Mouse (Mus musculus): Measurements from ENCODE around the gene Abca3. TPM values are rescaled to one million over a fixed set of nuclear protein-coding genes. Genes with fewer than 3 reads are reported as not detected.

Gene Abca3
- total RNA-seq (2018; cell fraction: chromatin; rRNA removed), result 100 to 1,000 TPM in 6 of 26 experiments, 10 to 100 TPM in 20; 19.8 to 111 (median 79.7) TPM
- total RNA-seq (2018; cell fraction: cytosol; rRNA removed), result 10 to 100 TPM; 24.0 to 64.5 (median 43.3) TPM
- 100 to 1,000 TPM in 3 of 26 experiments, 10 to 100 TPM in 23; 39.4 to 114 (median 81.4) TPM for total RNA-seq (2018; cell fraction: nucleus; rRNA removed)
- polyA plus RNA-seq (2018), result 26.0 to 44.3 TPM (median 31.7 TPM) in 3 replicates

DNA sequence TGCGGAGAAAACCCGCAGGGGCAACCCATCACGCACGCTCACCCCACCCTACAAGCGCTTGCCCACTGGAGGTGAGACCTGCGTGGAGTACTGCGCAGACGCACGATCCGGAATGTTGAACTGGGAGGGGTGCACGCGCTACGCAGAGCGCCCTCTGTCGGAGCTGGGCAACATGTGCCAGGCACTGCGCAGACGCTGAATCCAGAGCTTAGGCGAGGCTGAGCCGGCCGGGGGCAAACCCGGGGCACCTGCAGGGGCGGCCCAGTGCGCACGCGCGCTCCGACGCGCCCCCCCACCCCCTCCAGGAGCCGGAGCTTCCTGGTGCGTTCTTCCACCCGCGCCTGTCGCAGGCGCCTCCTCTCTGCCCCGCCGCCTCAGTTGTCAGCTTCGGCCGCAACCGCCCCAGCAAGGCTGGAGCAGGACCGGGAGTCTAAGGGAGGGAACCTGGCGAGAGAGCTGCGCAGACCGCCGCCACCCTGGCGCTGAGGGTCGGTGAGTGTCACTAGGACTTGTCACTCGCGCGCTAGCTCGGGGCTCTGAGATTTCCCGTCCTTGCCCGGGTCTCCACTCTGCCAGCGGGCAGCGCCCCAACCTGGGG lies at the start of gene Abca3:
TSS of gene Abca3 (plus strand) at position 191 of the 598 bp plus-strand sequence.
- peak within 1 kb of the TSS; percentile 49 for H3K4me3 ChIP-seq (ENCODE audit: inconsistent target)
- H3K27ac ChIP-seq, result peak within 1 kb of the TSS; percentile 67
- H3K36me3 ChIP-seq (ENCODE audit: inconsistent target), result no peaks in the 10 kb centered on the region
- H3K79me2 ChIP-seq (ENCODE audit: inconsistent target), result peaks cover 47% of the 10 kb centered on the region
- 1% methylated on average over 55 of the region's 55 CpGs for WGBS (ENCODE audit: missing documents)

DNA sequence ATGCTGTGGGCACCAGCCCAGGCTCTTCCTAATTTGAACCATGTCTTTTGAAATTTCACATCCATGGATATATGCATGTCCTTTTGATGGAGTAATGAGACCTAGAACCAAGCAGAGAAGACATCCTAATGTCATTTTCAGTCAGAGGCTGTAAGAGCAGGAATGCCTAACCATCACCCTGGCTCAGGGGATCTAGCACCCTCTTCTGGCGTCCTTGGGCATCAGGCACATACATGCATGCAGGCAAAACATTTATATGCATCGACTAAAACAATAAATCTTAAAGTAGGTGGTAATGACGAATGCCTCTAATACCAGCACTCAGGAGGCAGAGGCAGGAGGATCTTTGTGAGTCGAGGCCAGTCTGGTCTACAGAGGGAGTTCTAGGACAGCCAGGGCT lies 44.2 kb upstream of the Abca3 start:
- Histone ChIP-seq H3K79me2 (ENCODE audit: inconsistent target) (no peaks in the 10 kb centered on the region), H3K4me3 (ENCODE audit: inconsistent target) (no peak overlapping the region), H3K36me3 (ENCODE audit: inconsistent target) (no peaks in the 10 kb centered on the region), H3K27ac (no peak overlapping the region)
- WGBS (ENCODE audit: missing documents), result 14% methylated on average over 4 of the region's 4 CpGs

DNA sequence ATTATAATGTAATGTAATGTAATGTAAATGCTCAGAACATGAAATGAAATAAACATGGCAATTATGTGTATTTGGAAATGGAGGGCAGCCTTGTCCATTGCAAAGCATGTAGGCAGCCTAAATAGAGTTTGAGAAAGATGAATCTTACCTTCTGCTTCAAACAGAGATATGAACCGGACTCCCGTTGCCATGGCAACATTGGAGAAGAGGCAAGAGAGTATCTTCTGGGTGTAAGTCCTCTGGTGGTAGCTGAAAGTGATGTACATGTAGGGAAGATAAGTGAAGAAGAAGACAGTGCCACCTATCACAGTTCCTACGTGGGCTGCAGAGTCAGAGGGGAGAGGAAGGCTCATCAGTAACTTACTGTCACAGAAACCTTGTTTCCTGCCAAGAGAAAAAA lies 30.9 kb upstream of the Abca3 start:
- H3K36me3 ChIP-seq (ENCODE audit: inconsistent target), result no peaks in the 10 kb centered on the region
- no peaks in the 10 kb centered on the region for H3K79me2 ChIP-seq (ENCODE audit: inconsistent target)
- H3K27ac ChIP-seq, result no peak overlapping the region
- 91% methylated on average over 3 of the region's 3 CpGs for WGBS (ENCODE audit: missing documents)
- H3K4me3 ChIP-seq (ENCODE audit: inconsistent target), result no peak overlapping the region

DNA sequence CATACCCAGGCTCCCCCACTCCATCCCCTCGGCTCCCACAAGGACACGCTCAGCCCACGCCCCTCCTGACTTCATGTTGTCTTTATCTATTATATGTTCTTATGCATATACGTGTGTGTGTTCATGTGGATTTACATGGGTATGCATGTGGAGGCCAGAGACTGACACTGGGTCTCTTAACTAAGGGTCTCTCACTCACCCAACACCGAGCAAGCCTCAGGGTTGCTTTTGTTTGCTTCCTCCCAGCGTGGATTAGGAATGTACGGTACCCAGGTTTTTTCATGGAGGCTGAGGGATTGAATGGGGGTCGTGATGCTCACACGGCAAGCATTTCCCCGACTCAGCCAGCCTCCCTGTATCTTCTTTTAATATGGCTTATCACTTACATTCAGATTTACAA lies 26.7 kb upstream of the Abca3 start:
- 88% methylated on average over 10 of the region's 10 CpGs for WGBS (ENCODE audit: missing documents)
- Histone ChIP-seq H3K4me3 (ENCODE audit: inconsistent target) (no peak overlapping the region), H3K36me3 (ENCODE audit: inconsistent target) (no peaks in the 10 kb centered on the region), H3K79me2 (ENCODE audit: inconsistent target) (no peaks in the 10 kb centered on the region), H3K27ac (no peak overlapping the region)

DNA sequence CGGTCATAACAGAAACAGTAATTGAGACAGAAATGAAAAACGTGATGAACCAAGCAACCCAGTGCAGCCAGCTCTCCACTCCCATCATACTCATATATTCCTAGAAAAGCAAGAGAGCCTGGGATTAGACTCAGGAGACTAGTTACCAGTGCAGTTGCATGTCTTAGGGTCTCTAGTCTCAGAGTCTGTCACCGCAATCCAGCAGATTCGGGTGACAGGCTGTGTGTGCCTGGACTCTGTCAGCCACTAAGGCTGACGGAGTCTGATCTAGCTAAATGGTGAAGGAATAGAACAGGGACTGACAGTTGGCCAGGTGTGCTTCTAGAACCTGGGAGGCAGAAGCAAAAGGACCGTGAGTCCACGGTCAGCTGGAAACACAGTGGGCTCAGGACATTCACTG lies 24.1 kb upstream of the Abca3 start:
- no peak overlapping the region for H3K4me3 ChIP-seq (ENCODE audit: inconsistent target)
- no peaks in the 10 kb centered on the region for H3K79me2 ChIP-seq (ENCODE audit: inconsistent target)
- no peak overlapping the region for H3K27ac ChIP-seq
- H3K36me3 ChIP-seq (ENCODE audit: inconsistent target), result no peaks in the 10 kb centered on the region
- WGBS (ENCODE audit: missing documents), result 90% methylated on average over 7 of the region's 7 CpGs

DNA sequence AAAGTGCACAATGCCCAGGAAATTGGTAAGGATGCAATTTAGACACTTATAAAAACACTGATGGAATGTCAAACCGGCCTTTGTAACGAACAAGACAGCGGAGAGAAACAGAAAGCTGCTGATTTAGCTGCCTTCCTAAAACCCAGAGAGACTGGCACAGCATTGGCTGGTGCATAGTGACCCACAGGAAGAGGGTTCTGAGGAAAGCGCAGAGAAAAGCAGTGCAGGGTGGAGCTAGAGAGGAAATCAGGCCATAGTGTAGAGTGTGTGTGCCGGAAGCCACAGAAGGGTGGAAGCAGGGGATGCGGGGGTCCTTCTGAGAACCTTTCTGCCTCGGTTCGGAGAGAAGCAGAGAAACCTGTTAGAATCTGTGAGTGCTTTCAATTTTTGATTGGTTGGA lies 7.1 kb upstream of the Abca3 start:
- Histone ChIP-seq H3K27ac (peak overlapping the region; percentile 71), H3K4me3 (ENCODE audit: inconsistent target) (peak overlapping the region; percentile 49)
- 2% methylated on average over 8 of the region's 8 CpGs for WGBS (ENCODE audit: missing documents)

DNA sequence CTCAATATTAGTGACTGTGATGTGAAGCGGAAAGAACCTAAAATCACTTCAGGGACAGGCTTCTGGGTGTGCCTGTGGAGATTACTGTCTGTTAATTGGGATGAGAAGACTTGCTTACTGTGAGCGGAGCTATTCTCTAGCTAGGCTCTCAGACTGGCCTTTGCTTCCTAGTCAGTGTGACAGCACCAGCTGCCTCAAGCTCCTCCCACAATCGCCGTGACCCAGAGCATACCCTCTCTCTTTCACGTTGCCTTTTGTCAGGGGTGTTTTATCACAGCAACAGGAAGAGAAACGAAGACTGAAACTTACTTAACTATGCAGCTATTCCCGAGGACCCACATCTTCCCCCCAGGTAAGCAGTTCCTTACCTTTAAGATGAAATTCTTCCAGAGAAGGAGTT lies 4.9 kb upstream of the Abca3 start:
- Histone ChIP-seq H3K4me3 (ENCODE audit: inconsistent target) (no peak overlapping the region), H3K79me2 (ENCODE audit: inconsistent target) (peaks cover 13% of the 10 kb centered on the region; the same call in 1 of the 2 replicates), H3K36me3 (ENCODE audit: inconsistent target) (no peaks in the 10 kb centered on the region), H3K27ac (no peak overlapping the region)
- 74% methylated on average over 7 of the region's 7 CpGs for WGBS (ENCODE audit: missing documents)

More for the DNA sequence above, 7.1 kb upstream of the Abca3 start:
- Histone ChIP-seq H3K36me3 (ENCODE audit: inconsistent target) (no peaks in the 10 kb centered on the region), H3K79me2 (ENCODE audit: inconsistent target) (peaks cover 13% of the 10 kb centered on the region; the same call in 1 of the 2 replicates)

DNA sequence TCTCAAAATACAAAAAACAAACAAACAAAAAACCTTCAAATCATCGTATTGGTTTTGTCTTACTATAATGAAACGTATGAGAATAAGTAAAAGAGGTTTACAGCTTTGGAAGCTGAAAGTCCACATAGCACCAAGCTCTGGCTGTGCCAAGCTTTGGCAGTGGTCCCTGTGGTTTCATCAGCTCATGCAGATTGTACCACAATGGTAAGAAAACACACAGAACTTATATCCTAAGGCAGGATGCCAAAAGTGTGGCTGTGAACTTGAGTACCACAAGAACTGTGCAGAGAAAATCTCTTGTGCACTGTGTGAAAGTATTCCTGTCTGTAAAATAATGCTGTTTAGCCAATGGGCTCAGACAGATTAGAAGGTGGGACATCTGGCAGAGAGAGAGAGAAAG lies 2.6 kb upstream of the Abca3 start:
- no peak overlapping the region for H3K4me3 ChIP-seq (ENCODE audit: inconsistent target)
- WGBS (ENCODE audit: missing documents), result 10% methylated on average over 2 of the region's 2 CpGs
- no peak overlapping the region for H3K27ac ChIP-seq
- H3K36me3 ChIP-seq (ENCODE audit: inconsistent target), result no peaks in the 10 kb centered on the region
- peaks cover 32% of the 10 kb centered on the region for H3K79me2 ChIP-seq (ENCODE audit: inconsistent target)

DNA sequence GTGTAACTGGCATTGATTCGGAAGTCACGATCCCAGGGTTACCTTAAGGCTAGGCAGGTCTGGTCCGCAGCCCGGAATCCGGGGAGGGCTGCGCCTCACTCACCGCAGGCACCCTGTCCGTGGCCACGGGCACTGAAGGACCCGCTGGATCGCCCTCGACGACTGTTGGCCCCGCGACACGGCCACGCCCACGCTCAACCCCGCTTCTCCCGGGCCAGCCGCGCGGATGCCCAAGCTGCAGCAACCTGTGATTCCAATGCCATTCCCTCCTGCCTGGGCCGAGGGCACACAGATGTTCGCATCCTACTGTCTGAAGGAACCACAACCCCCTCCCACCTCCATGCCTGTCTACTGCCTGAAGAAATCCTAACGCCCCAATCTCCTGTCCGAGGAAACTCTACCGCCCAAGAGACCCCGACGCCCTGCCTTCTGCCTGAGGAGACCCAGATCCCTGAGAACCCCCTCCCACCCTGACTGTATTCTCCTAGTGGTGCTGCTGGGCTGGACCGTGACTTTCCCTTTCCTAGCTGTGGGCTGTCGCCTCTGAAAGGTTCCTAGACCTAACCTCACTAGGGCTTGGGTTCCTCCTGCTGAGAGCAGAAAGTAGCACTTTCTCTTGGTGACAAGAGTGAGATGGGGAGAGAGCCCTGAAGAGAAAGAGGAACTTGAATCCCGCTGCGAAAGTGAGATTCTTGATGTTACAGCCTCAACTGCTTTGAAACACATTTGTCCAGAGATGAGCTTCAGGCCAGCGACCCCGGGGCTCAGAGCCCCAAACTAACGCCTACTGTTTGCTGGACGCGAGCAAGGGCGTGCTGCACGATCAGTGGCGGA lies 607 bp upstream of the Abca3 start, which contains the start of gene Abca17:
TSS of gene Abca17 (minus strand) at position 143 of the 834 bp plus-strand sequence.
- Histone ChIP-seq H3K4me3 (ENCODE audit: inconsistent target) (peak within 1 kb of the TSS; percentile 49), H3K79me2 (ENCODE audit: inconsistent target) (peaks cover 39% of the 10 kb centered on the region), H3K27ac (peak within 1 kb of the TSS; percentile 67), H3K36me3 (ENCODE audit: inconsistent target) (no peaks in the 10 kb centered on the region)
- WGBS (ENCODE audit: missing documents), result 3% methylated on average over 41 of the region's 42 CpGs

DNA sequence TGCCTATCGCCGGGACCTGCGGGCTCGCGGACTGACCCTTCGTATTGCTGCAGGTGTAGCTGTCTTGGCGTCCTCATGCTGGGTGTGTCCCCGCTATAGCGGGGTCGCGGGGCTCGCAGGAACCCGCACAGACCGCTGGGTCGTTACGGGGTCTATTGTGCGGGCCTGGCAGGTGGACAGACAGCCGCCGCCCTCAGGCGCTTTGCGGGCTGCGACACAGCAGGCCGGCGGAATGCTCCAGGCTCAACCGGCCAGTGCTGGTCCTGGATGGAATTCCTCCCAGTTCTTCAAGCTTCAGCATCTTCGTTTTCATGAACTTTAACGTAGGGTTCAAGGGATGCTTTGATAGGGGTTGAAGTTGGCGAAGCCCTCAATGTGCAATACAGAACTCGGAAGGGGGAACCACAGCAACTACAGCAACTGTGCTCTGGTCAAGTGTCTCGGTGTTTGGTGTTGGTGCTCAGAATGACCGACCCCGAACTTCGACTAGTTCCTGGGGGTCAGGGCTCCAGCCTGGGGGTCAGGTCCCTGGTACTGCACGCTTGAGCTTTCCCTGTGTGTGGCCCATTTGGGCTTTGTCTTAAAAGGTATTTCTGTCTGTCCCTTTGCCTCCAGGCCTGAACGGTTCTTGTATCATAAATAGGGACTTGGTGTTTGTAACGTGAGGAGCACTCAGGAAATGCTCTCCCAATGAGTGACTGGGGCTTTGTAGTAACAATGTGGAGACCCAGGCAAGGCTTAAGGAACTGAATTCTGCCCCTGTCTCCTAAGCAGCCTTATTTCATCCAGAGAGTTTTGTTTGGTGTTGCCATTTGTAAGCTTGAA lies 832 bp downstream of the Abca3 start:
- 3% methylated on average over 36 of the region's 36 CpGs for WGBS (ENCODE audit: missing documents)
- peak overlapping the region; percentile 43; the same call in 1 of the 2 replicates for H3K27ac ChIP-seq

DNA sequence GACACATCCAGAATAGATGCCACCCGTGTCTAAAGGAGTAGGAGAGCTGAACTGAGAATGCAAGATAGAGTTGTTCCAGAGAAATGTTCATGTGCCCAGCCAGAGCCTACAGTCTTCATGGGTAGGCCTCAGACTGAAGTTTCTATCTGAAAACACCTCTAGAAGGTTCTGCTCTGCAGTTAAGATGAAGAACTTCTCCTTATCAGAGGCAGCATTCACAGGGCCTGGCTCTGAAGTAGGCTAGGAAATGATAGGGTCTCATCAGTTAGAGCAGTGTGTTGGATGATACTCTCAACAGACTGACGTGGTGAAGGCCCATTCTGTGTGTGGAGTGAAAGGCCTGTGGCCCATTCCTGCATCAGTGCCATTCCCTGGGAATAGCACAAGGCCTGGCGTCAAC lies 2.2 kb downstream of the Abca3 start:
- Histone ChIP-seq H3K79me2 (ENCODE audit: inconsistent target) (peaks cover 68% of the 10 kb centered on the region), H3K27ac (no peak overlapping the region), H3K36me3 (ENCODE audit: inconsistent target) (peaks cover 10% of the 10 kb centered on the region; the same call in 1 of the 2 replicates), H3K4me3 (ENCODE audit: inconsistent target) (no peak overlapping the region)
- 94% methylated on average over 3 of the region's 3 CpGs for WGBS (ENCODE audit: missing documents)

More for the DNA sequence above, 832 bp downstream of the Abca3 start:
- Histone ChIP-seq H3K4me3 (ENCODE audit: inconsistent target) (peak overlapping the region; percentile 49), H3K36me3 (ENCODE audit: inconsistent target) (peaks cover 2% of the 10 kb centered on the region; the same call in 1 of the 2 replicates), H3K79me2 (ENCODE audit: inconsistent target) (peaks cover 54% of the 10 kb centered on the region)

DNA sequence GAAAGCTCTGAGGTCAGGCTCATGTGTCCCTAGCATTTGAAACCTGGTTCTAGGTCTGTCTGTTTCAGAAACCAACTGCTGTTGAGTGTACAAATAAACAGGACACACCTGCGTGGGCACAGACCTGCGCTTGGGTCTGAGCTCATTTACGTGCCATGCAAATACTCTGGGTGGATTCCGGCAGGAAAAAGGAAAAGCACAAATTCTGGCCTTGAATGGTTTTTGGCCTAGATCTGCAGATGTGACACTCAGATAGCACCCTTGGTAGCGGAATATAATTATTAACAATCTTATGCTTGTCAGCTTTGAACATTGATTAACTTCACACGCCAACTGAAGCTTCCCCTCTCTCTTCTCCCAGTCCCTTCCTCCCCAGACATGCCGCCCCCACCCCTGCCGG lies 3.5 kb downstream of the Abca3 start:
- no peak overlapping the region for H3K27ac ChIP-seq

DNA sequence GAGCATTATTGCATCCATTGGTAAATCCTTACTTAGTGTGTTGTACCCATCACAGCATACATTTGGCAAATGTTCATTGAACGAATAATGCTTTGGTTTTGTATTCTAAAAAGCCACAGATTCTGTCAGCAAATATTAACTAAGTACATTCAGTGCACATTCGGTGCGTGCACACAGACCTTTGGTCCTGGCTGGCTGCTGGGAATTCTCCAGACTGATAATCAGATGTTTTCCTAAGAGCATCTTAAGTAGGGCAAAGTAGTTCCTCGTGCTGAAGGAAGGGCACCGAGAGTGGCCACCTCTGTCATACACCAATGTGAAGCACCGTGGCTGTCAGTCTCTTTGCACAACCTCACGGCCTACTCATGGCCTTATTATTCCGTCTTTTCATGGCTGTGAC lies 7.3 kb downstream of the Abca3 start:
- Histone ChIP-seq H3K36me3 (ENCODE audit: inconsistent target) (peaks cover 11% of the 10 kb centered on the region; the same call in 1 of the 2 replicates), H3K4me3 (ENCODE audit: inconsistent target) (no peak overlapping the region), H3K79me2 (ENCODE audit: inconsistent target) (peaks cover 86% of the 10 kb centered on the region), H3K27ac (no peak overlapping the region)
- 89% methylated on average over 8 of the region's 8 CpGs for WGBS (ENCODE audit: missing documents)

More for the DNA sequence above, 3.5 kb downstream of the Abca3 start:
- peaks cover 74% of the 10 kb centered on the region for H3K79me2 ChIP-seq (ENCODE audit: inconsistent target)
- H3K36me3 ChIP-seq (ENCODE audit: inconsistent target), result peaks cover 10% of the 10 kb centered on the region; the same call in 1 of the 2 replicates
- WGBS (ENCODE audit: missing documents), result 98% methylated on average over 7 of the region's 8 CpGs
- H3K4me3 ChIP-seq (ENCODE audit: inconsistent target), result no peak overlapping the region

DNA sequence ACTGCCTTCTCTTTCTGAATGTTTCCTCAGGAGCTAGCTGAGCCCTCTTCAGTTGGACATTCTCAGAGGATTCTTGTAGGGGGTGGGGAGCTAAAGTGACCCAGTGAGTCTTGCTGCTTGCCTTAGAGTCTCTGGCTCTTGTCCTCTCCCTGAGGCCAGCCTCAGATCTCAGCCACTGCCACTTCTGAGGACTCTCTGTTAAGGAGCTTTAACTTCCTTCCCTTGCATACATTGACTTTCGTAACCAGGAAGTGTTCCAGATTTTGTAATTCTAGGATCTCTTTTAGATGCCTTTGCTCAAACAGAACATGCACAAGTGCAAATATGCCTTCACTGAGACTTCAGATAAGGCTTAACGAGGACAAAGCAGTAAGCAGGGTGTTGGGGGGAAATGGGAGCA lies 8.2 kb downstream of the Abca3 start:
- peaks cover 77% of the 10 kb centered on the region for H3K79me2 ChIP-seq (ENCODE audit: inconsistent target)
- H3K36me3 ChIP-seq (ENCODE audit: inconsistent target), result peaks cover 19% of the 10 kb centered on the region; the same call in 1 of the 2 replicates
- peak overlapping the region; percentile 21; the same call in 1 of the 2 replicates for H3K27ac ChIP-seq
- H3K4me3 ChIP-seq (ENCODE audit: inconsistent target), result no peak overlapping the region
- 36% methylated on average over 2 of the region's 2 CpGs for WGBS (ENCODE audit: missing documents)

Measured in macrophage (primary cell).